Mouse (Mus musculus): ENCODE data around the gene Calhm3.

Gene Calhm3

DNA sequence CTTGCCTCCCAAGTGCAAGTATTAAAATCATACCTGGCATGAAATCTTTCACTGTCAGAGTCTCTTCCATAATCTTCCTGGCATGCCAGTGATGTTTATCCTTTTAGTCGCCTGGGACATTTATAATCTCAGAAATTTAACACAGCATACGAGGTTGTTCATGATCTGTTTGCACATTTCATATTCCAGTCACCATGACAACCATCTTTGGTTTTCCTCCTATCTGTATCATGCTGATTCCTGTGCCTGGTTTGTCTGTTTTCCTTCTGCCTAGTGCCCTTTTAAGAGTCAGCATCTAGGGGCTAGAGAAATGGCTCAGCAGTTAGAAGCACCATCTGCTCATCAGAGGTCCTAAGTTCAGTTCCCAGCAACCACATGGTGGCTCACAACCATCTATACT lies 38.9 kb downstream of the Calhm3 start:
- no peak for DNase-seq (ENCODE audit: low read depth, low spot score)

DNA sequence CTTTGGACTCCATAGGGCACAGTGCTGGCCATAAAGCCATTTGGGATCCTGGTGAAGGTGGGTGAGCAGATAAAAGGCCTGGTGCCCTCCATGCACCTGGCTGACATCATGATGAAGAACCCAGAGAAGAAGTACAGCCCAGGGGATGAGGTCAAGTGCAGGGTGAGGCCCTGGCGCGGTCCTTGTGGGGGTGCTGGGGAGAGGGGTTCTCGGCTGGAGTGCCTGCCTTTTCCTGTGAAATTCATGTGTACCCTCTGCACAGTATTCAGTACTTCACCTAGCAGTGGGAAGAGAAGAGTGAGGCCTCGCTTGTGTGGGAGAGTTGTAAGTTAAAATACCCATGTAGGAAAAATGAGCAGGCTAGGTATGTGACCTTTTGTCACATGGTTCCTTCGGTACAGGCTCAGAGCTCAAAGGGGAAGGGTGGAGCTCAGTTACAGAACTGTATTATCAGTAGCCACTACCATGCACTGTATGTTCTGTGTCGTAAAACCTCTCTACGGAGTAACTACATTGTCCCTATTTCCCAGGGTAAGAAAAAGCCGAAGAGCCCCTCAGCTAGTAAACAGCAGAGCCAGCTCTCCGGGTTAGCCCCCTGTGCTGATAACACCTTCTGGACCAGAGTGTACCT lies 52.8 kb downstream of the Calhm3 start:
- DNase-seq (ENCODE audit: low read depth, low spot score) = no peak
